Mouse (Mus musculus): ENCODE measurements around the gene Man1c1. TPM values are rescaled to one million over a fixed set of nuclear protein-coding genes. Genes with fewer than 3 reads are reported as not detected.

The Man1c1 gene
- polyA plus RNA-seq, 1 experiment, result 26.7 TPM

- no peak overlapping the region for H3K4me3 ChIP-seq (ENCODE audit: insufficient read depth, low read length)
- peaks cover 12% of the 10 kb centered on the region for H3K4me1 ChIP-seq (ENCODE audit: control insufficient read depth, insufficient read depth, low read length)
- no peak overlapping the region; the same call in 1 of the 2 replicates for H3K27ac ChIP-seq (ENCODE audit: insufficient read depth, low read length)
- TF ChIP-seq CTCF (IDR thresholded peaks at IDR 0.05; ENCODE audit: borderline replicate concordance, insufficient read depth, low read length), result no peak
- no peak for TF ChIP-seq POLR2A (IDR thresholded peaks at IDR 0.05; ENCODE audit: low read depth, low read length)
These were observed 21.7 kb downstream of the Man1c1 start for GRCm38 (mm10) chr4:134682423-134682822.

- Histone ChIP-seq H3K27ac (ENCODE audit: insufficient read depth, low read length) (no peak overlapping the region), H3K4me1 (ENCODE audit: control insufficient read depth, insufficient read depth, low read length) (peaks cover 12% of the 10 kb centered on the region), H3K4me3 (ENCODE audit: insufficient read depth, low read length) (no peak overlapping the region)
- TF ChIP-seq CTCF (IDR thresholded peaks at IDR 0.05; ENCODE audit: borderline replicate concordance, insufficient read depth, low read length), result no peak
- no peak for TF ChIP-seq POLR2A (IDR thresholded peaks at IDR 0.05; ENCODE audit: low read depth, low read length)
These were observed 22.3 kb downstream of the Man1c1 start for GRCm38 (mm10) chr4:134681819-134682218.

- H3K27ac ChIP-seq (ENCODE audit: insufficient read depth, low read length), result no peak overlapping the region
- peaks cover 12% of the 10 kb centered on the region for H3K4me1 ChIP-seq (ENCODE audit: control insufficient read depth, insufficient read depth, low read length)
- H3K4me3 ChIP-seq (ENCODE audit: insufficient read depth, low read length), result no peak overlapping the region
- TF ChIP-seq POLR2A (IDR thresholded peaks at IDR 0.05; ENCODE audit: low read depth, low read length), result no peak
- TF ChIP-seq CTCF (IDR thresholded peaks at IDR 0.05; ENCODE audit: borderline replicate concordance, insufficient read depth, low read length), result no peak
These were observed 26.3 kb downstream of the Man1c1 start for GRCm38 (mm10) chr4:134677556-134678508.

- H3K27ac ChIP-seq (ENCODE audit: insufficient read depth, low read length), result no peak overlapping the region
- TF ChIP-seq POLR2A (IDR thresholded peaks at IDR 0.05; ENCODE audit: low read depth, low read length), result no peak
- H3K4me3 ChIP-seq (ENCODE audit: insufficient read depth, low read length), result no peak overlapping the region
- peaks cover 7% of the 10 kb centered on the region for H3K4me1 ChIP-seq (ENCODE audit: control insufficient read depth, insufficient read depth, low read length)
These were observed 28.3 kb downstream of the Man1c1 start for GRCm38 (mm10) chr4:134675800-134676199.

- peaks cover 10% of the 10 kb centered on the region for H3K4me1 ChIP-seq (ENCODE audit: control insufficient read depth, insufficient read depth, low read length)
- TF ChIP-seq POLR2A (IDR thresholded peaks at IDR 0.05; ENCODE audit: low read depth, low read length), result no peak
- no peak for TF ChIP-seq CTCF (IDR thresholded peaks at IDR 0.05; ENCODE audit: borderline replicate concordance, insufficient read depth, low read length)
- H3K4me3 ChIP-seq (ENCODE audit: insufficient read depth, low read length), result no peak overlapping the region
- H3K27ac ChIP-seq (ENCODE audit: insufficient read depth, low read length), result no peak overlapping the region
These were observed 29.1 kb downstream of the Man1c1 start for GRCm38 (mm10) chr4:134674970-134675369.

GRCm38 (mm10) chr4:134673882-134674463, 30.1 kb downstream of the Man1c1 start:
- Histone ChIP-seq H3K4me3 (ENCODE audit: insufficient read depth, low read length) (no peak overlapping the region), H3K4me1 (ENCODE audit: control insufficient read depth, insufficient read depth, low read length) (peaks cover 12% of the 10 kb centered on the region), H3K27ac (ENCODE audit: insufficient read depth, low read length) (no peak overlapping the region)
- TF ChIP-seq POLR2A (IDR thresholded peaks at IDR 0.05; ENCODE audit: low read depth, low read length), result no peak
- no peak for TF ChIP-seq CTCF (IDR thresholded peaks at IDR 0.05; ENCODE audit: borderline replicate concordance, insufficient read depth, low read length)

- Histone ChIP-seq H3K4me1 (ENCODE audit: control insufficient read depth, insufficient read depth, low read length) (peaks cover 7% of the 10 kb centered on the region), H3K4me3 (ENCODE audit: insufficient read depth, low read length) (no peak overlapping the region), H3K27ac (ENCODE audit: insufficient read depth, low read length) (no peak overlapping the region)
- TF ChIP-seq POLR2A (IDR thresholded peaks at IDR 0.05; ENCODE audit: low read depth, low read length) (no peak), CTCF (IDR thresholded peaks at IDR 0.05; ENCODE audit: borderline replicate concordance, insufficient read depth, low read length) (no peak)
These were observed 30.9 kb downstream of the Man1c1 start for GRCm38 (mm10) chr4:134673151-134673550.

- TF ChIP-seq POLR2A (IDR thresholded peaks at IDR 0.05; ENCODE audit: low read depth, low read length) (no peak), CTCF (IDR thresholded peaks at IDR 0.05; ENCODE audit: borderline replicate concordance, insufficient read depth, low read length) (no peak)
- Histone ChIP-seq H3K4me1 (ENCODE audit: control insufficient read depth, insufficient read depth, low read length) (peaks cover 4% of the 10 kb centered on the region; the same call in 1 of the 2 replicates), H3K4me3 (ENCODE audit: insufficient read depth, low read length) (no peak overlapping the region), H3K27ac (ENCODE audit: insufficient read depth, low read length) (no peak overlapping the region)
These were observed 31.8 kb downstream of the Man1c1 start for GRCm38 (mm10) chr4:134672326-134672725.

- no peak overlapping the region for H3K27ac ChIP-seq (ENCODE audit: insufficient read depth, low read length)
- TF ChIP-seq CTCF (IDR thresholded peaks at IDR 0.05; ENCODE audit: borderline replicate concordance, insufficient read depth, low read length) (no peak), POLR2A (IDR thresholded peaks at IDR 0.05; ENCODE audit: low read depth, low read length) (no peak)
- peaks cover 4% of the 10 kb centered on the region; the same call in 1 of the 2 replicates for H3K4me1 ChIP-seq (ENCODE audit: control insufficient read depth, insufficient read depth, low read length)
- H3K4me3 ChIP-seq (ENCODE audit: insufficient read depth, low read length), result no peak overlapping the region
These were observed 32.4 kb downstream of the Man1c1 start for GRCm38 (mm10) chr4:134671660-134672173.
